Mouse (Mus musculus): ENCODE data around the gene Pitpna. TPM values are rescaled to one million over a fixed set of nuclear protein-coding genes. Genes with fewer than 3 reads are reported as not detected.

Gene Pitpna
- total and polyA plus RNA-seq, 3 experiments = 67.8 to 709 (median 194) TPM

GRCm38 (mm10) chr11:75551961-75552441 lies 35.9 kb upstream of the Pitpna start:
- no peaks in the 10 kb centered on the region for H3K36me3 ChIP-seq (ENCODE audit: control insufficient read depth in 1 of 2, insufficient read depth in 2 of 2, low read length in 2 of 2)

DNA sequence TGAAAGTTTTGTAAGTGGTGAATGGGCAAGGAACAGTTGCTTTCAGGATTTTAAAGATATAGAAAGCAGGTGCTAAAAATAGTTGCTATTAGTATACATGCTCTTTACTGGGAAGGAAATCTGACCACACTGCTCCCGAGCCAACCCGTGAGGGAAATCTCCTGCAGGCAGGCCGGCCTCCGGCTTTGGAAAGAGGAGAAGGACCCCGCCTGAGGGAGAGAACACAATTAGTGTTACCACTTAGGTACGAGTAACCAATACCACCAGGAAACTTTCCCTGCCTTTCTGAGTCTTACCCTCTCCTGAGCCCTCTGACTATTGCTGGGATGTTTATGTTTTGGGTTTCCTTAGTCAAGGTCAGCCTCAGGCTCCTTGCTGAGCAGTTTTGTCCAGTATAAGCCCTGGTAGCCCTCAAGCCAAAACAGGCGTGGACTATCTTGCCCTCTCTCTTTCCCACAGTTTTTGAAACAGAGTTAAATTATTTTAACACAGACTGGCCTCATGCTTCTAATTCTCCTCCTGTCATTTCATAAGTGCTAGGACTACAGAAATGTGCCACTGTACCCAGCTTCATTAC lies 34.9 kb upstream of the Pitpna start:
- no peaks in the 10 kb centered on the region for H3K36me3 ChIP-seq (ENCODE audit: control insufficient read depth in 1 of 2, insufficient read depth in 2 of 2, low read length in 2 of 2)
- H3K27ac ChIP-seq (ENCODE audit: control insufficient read depth, low read depth, low read length) = no peak overlapping the region
- no peaks in the 10 kb centered on the region for H3K4me1 ChIP-seq (ENCODE audit: control insufficient read depth in 1 of 2, insufficient read depth in 2 of 2, low read length in 2 of 2)
- H3K79me2 ChIP-seq (ENCODE audit: control insufficient read depth, insufficient read depth, low read length, poor library complexity) = no peaks in the 10 kb centered on the region
- no peaks in the 10 kb centered on the region for H3K27me3 ChIP-seq (ENCODE audit: control insufficient read depth in 1 of 2, insufficient read depth in 2 of 2, low read length in 2 of 2)
- TF ChIP-seq POLR2A (IDR thresholded peaks at IDR 0.05; ENCODE audit: control insufficient read depth in 1 of 2, insufficient read depth in 1 of 2, low read depth in 1 of 2, low read length in 2 of 2, poor library complexity in 1 of 2) = no peak
- no peak for TF ChIP-seq RAD21 (IDR thresholded peaks at IDR 0.05; ENCODE audit: low read depth, low read length)
- no peak for TF ChIP-seq NELFE (IDR thresholded peaks at IDR 0.05; ENCODE audit: low read depth, low read length)
- TF ChIP-seq GABPA (IDR thresholded peaks at IDR 0.05; ENCODE audit: low read depth, low read length) = no peak
- TF ChIP-seq TBP (IDR thresholded peaks at IDR 0.05; ENCODE audit: low read depth, low read length) = no peak
- TF ChIP-seq SIN3A (IDR thresholded peaks at IDR 0.05; ENCODE audit: low read length) = no peak
- no peak for TF ChIP-seq SMC3 (IDR thresholded peaks at IDR 0.05; ENCODE audit: low read depth, low read length)
- TF ChIP-seq CHD1 (IDR thresholded peaks at IDR 0.05; ENCODE audit: low read depth, low read length) = no peak
- no peak for TF ChIP-seq MXI1 (IDR thresholded peaks at IDR 0.05; ENCODE audit: low read depth, low read length)
- TF ChIP-seq ELF1 (IDR thresholded peaks at IDR 0.05; ENCODE audit: low read depth, low read length) = no peak
- TF ChIP-seq MYB (IDR thresholded peaks at IDR 0.05; ENCODE audit: low read depth, low read length) = no peak
- TF ChIP-seq MAZ (IDR thresholded peaks at IDR 0.05; ENCODE audit: low read depth, low read length) = no peak
- no peak for TF ChIP-seq NRF1 (IDR thresholded peaks at IDR 0.05; ENCODE audit: insufficient read depth, low read depth, low read length, poor library complexity, severe bottlenecking)
- TF ChIP-seq MYC (IDR thresholded peaks at IDR 0.05; ENCODE audit: low read depth, low read length) = no peak
- TF ChIP-seq E2F4 (IDR thresholded peaks at IDR 0.05; ENCODE audit: borderline replicate concordance, low read depth, low read length) = no peak
- TF ChIP-seq UBTF (IDR thresholded peaks at IDR 0.05; ENCODE audit: borderline replicate concordance, insufficient read depth, low read depth, low read length) = no peak
- TF ChIP-seq CTCF (IDR thresholded peaks at IDR 0.05 in 2 of 3, conservative IDR thresholded peaks at IDR 0.05 in 1 of 3; ENCODE audit: control insufficient read depth in 1 of 3, insufficient read depth in 1 of 3, low read depth in 2 of 3, low read length in 3 of 3, poor library complexity in 1 of 3, severe bottlenecking in 1 of 3) = no peak
- no peak for TF ChIP-seq EP300 (IDR thresholded peaks at IDR 0.05; ENCODE audit: low read depth in 1 of 2, low read length in 2 of 2)
- TF ChIP-seq USF1 (IDR thresholded peaks at IDR 0.05; ENCODE audit: low read depth, low read length) = no peak
- H3K9me3 ChIP-seq (replicated peaks; ENCODE audit: insufficient read depth, low read length) = no peaks in the 10 kb centered on the region
- H3K9ac ChIP-seq (ENCODE audit: control insufficient read depth, low read depth, low read length, poor library complexity, severe bottlenecking) = no peak overlapping the region
- H3K4me3 ChIP-seq (ENCODE audit: control insufficient read depth in 1 of 2, insufficient read depth in 1 of 2, low read depth in 2 of 2, low read length in 2 of 2) = no peak overlapping the region
- DNase-seq (ENCODE audit: low read depth, low spot score) = no peak

More at GRCm38 (mm10) chr11:75551961-75552441, 35.9 kb upstream of the Pitpna start:
- no peak overlapping the region for H3K27ac ChIP-seq (ENCODE audit: control insufficient read depth, low read depth, low read length)
- no peak for TF ChIP-seq RAD21 (IDR thresholded peaks at IDR 0.05; ENCODE audit: low read depth, low read length)
- TF ChIP-seq UBTF (IDR thresholded peaks at IDR 0.05; ENCODE audit: borderline replicate concordance, insufficient read depth, low read depth, low read length) = no peak
- no peak for TF ChIP-seq MYC (IDR thresholded peaks at IDR 0.05; ENCODE audit: low read depth, low read length)
- no peak for TF ChIP-seq NRF1 (IDR thresholded peaks at IDR 0.05; ENCODE audit: insufficient read depth, low read depth, low read length, poor library complexity, severe bottlenecking)
- no peak for TF ChIP-seq ZKSCAN1 (IDR thresholded peaks at IDR 0.05; ENCODE audit: low read depth, low read length)
- no peak overlapping the region for H3K9ac ChIP-seq (ENCODE audit: control insufficient read depth, low read depth, low read length, poor library complexity, severe bottlenecking)
- H3K9me3 ChIP-seq (replicated peaks; ENCODE audit: insufficient read depth, low read length) = no peaks in the 10 kb centered on the region
- H3K4me1 ChIP-seq (ENCODE audit: control insufficient read depth in 1 of 2, insufficient read depth in 2 of 2, low read length in 2 of 2) = no peaks in the 10 kb centered on the region
- no peak for DNase-seq (ENCODE audit: low read depth, low spot score)
- H3K27me3 ChIP-seq (ENCODE audit: control insufficient read depth in 1 of 2, insufficient read depth in 2 of 2, low read length in 2 of 2) = no peaks in the 10 kb centered on the region
- H3K4me3 ChIP-seq (ENCODE audit: control insufficient read depth in 1 of 2, insufficient read depth in 1 of 2, low read depth in 2 of 2, low read length in 2 of 2) = no peak overlapping the region
- H3K79me2 ChIP-seq (ENCODE audit: control insufficient read depth, insufficient read depth, low read length, poor library complexity) = no peaks in the 10 kb centered on the region

All from MEL (cell line).